Comparison of ENCODE assay signal across 19 mouse cellular contexts in genomic region chr5:124480119-124480518, GRCm38 (mm10). TPM values are rescaled to one million over a fixed set of nuclear protein-coding genes. Genes with fewer than 3 reads are reported as not detected.
DNase-seq lines count a peak whose midpoint lies in the region; ATAC-seq and TF ChIP-seq lines count a peak whose summit lies in the region.
"Had no signal": no experiment of that assay in that cellular context is flagged by ENCODE, and none has a peak within 500 bp of the region (broad histone marks: within the 10 kb centered on the region; RNA-seq: fewer than 3 reads in every experiment).

No protein-coding gene starts in this region.

- H3K9ac ChIP-seq in heart, embryonic 15.5 days: no peak overlapping the region
- H3K9ac ChIP-seq: heart, embryonic 13.5 days; hindbrain, embryonic 13.5 days; intestine, embryonic 15.5 days; liver, embryonic 14.5 days had no signal

- ATAC-seq in heart, embryonic 15.5 days (replicated peaks; ENCODE audit: insufficient number of reproducible peaks, insufficient read depth, low FRiP score, low read depth): no peak
- ATAC-seq: forebrain, embryonic 14.5 days; intestine, embryonic 15.5 days had no signal

- 49% methylated on average over 4 of the region's 4 CpGs for WGBS in heart, embryonic 15.5 days
- 66% methylated on average over 4 of the region's 4 CpGs for WGBS in kidney, adult 2 months

- H3K4me1 ChIP-seq in heart, embryonic 15.5 days (replicated peaks): peaks cover 24% of the 10 kb centered on the region
- peaks cover 32% of the 10 kb centered on the region for H3K4me1 ChIP-seq in bone marrow macrophage, adult 2 months (ENCODE audit: control insufficient read depth, insufficient read depth, low read length)
- H3K4me1 ChIP-seq in kidney, adult 2 months (ENCODE audit: control insufficient read depth, insufficient read depth, low read length): peaks cover 8% of the 10 kb centered on the region; the same call in 1 of the 2 replicates

- no peaks in the 10 kb centered on the region for H3K9me3 ChIP-seq in heart, embryonic 15.5 days (replicated peaks)
- H3K9me3 ChIP-seq: G1E; heart, embryonic 13.5 days; hindbrain, embryonic 13.5 days; intestine, embryonic 15.5 days; midbrain, embryonic 10.5 days had no signal

- no peaks in the 10 kb centered on the region for H3K36me3 ChIP-seq in heart, embryonic 15.5 days
- no peaks in the 10 kb centered on the region for H3K36me3 ChIP-seq in splenic B cell, adult 2 months (ENCODE audit: control insufficient read depth, insufficient read depth, low read length, poor library complexity, severe bottlenecking)
- H3K36me3 ChIP-seq in kidney, adult 2 months (ENCODE audit: control insufficient read depth, insufficient read depth, low read length): no peaks in the 10 kb centered on the region
- H3K36me3 ChIP-seq: heart, embryonic 13.5 days; hindbrain, embryonic 13.5 days; intestine, embryonic 15.5 days; midbrain, embryonic 10.5 days had no signal

- peak overlapping the region; percentile 10; the same call in 1 of the 2 replicates for H3K27ac ChIP-seq in heart, embryonic 15.5 days
- H3K27ac ChIP-seq in bone marrow macrophage, adult 2 months (ENCODE audit: insufficient read depth, low read depth, low read length): peak overlapping the region; percentile 92
- no peak overlapping the region for H3K27ac ChIP-seq in kidney, adult 2 months (ENCODE audit: insufficient read depth, low read depth, low read length)
- H3K27ac ChIP-seq: heart, embryonic 13.5 days; hindbrain, embryonic 13.5 days; intestine, embryonic 15.5 days; kidney, postnatal 0 days; liver, embryonic 14.5 days; midbrain, embryonic 10.5 days had no signal

- DNase-seq in heart, postnatal 10 days: no peak
- DNase-seq in spleen, postnatal 36 days (ENCODE audit: low spot score in 2 of 2): peak; percentile 49 to 53
- no peak for DNase-seq in spleen, postnatal 10 days (ENCODE audit: low spot score in 2 of 2)
- DNase-seq in splenic B cell, adult 2 months (ENCODE audit: low read depth, low spot score): peak; percentile 88
- no peak for DNase-seq in kidney, adult 2 months
- DNase-seq: cerebellum, adult 11-12 months; layer of hippocampus, postnatal 36 days; thymus, postnatal 14 days had no signal

- TF ChIP-seq CTCF in bone marrow macrophage, adult 2 months (IDR thresholded peaks at IDR 0.05; ENCODE audit: low read depth, low read length): no peak
- TF ChIP-seq CTCF in kidney, adult 2 months (conservative IDR thresholded peaks at IDR 0.05; ENCODE audit: insufficient read depth, insufficient read length, low read depth, low read length): no peak

- TF ChIP-seq POLR2A in bone marrow macrophage, adult 2 months (IDR thresholded peaks at IDR 0.05; ENCODE audit: borderline replicate concordance, low read depth, low read length): no peak
- no peak for TF ChIP-seq POLR2A in kidney, adult 2 months (IDR thresholded peaks at IDR 0.05; ENCODE audit: low read depth, low read length)

- intact Hi-C loops in heart, postnatal 10 days (cut with DNase I): no loop called here

- no peaks in the 10 kb centered on the region for H3K27me3 ChIP-seq in heart, embryonic 15.5 days
- H3K27me3 ChIP-seq in splenic B cell, adult 2 months (ENCODE audit: control insufficient read depth, insufficient read depth, low read length, poor library complexity, severe bottlenecking): no peaks in the 10 kb centered on the region
- H3K27me3 ChIP-seq in kidney, adult 2 months (replicated peaks; ENCODE audit: control insufficient read depth, insufficient read depth, low read length): no peaks in the 10 kb centered on the region
- H3K27me3 ChIP-seq: heart, embryonic 13.5 days; hindbrain, embryonic 13.5 days; intestine, embryonic 15.5 days had no signal

- H3K4me3 ChIP-seq in heart, embryonic 15.5 days: no peak overlapping the region
- H3K4me3 ChIP-seq in bone marrow macrophage, adult 2 months (ENCODE audit: insufficient read depth, low read length): peak overlapping the region; percentile 30
- H3K4me3 ChIP-seq in kidney, adult 2 months (ENCODE audit: insufficient read depth, low read depth, low read length): no peak overlapping the region
- H3K4me3 ChIP-seq: erythroblast, embryonic 14.5 days; heart, embryonic 13.5 days; hindbrain, embryonic 13.5 days; intestine, embryonic 15.5 days; midbrain, embryonic 10.5 days had no signal

- no peak overlapping the region for H3K4me2 ChIP-seq in heart, embryonic 15.5 days
- H3K4me2 ChIP-seq: heart, embryonic 13.5 days; hindbrain, embryonic 13.5 days; intestine, embryonic 15.5 days had no signal

RNA-seq across cellular contexts. Expression of gene Rilpl2, which starts 2.0 kb away (rescaled TPM):
- 15.0 and 20.9 TPM in 2 replicates for polyA plus RNA-seq in heart, embryonic 15.5 days (2015; fragmentation: Nextera tagmentation; extraction: Ambion mirVana)
- 10 to 100 TPM; 11.0 to 11.4 TPM for total RNA-seq in heart, postnatal 10 days (2021)
- 106 and 113 TPM in 2 replicates for polyA plus RNA-seq in bone marrow macrophage, adult 2 months (2012; ENCODE audit: insufficient read depth, insufficient read length, missing spikeins)
- polyA plus RNA-seq in kidney, adult 2 months (2012; rRNA removed): 44.3 and 46.3 TPM in 2 replicates

RNA-seq across cellular contexts. Expression of gene Snrnp35, which starts 2.8 kb away (rescaled TPM):
- 19.2 and 20.7 TPM in 2 replicates for polyA plus RNA-seq in heart, embryonic 15.5 days (2015; fragmentation: Nextera tagmentation; extraction: Ambion mirVana)
- total RNA-seq in heart, postnatal 10 days (2021): 10 to 100 TPM; 14.2 to 16.0 TPM
- 20.5 and 21.6 TPM in 2 replicates for polyA plus RNA-seq in bone marrow macrophage, adult 2 months (2012; ENCODE audit: insufficient read depth, insufficient read length, missing spikeins)
- polyA plus RNA-seq in kidney, adult 2 months (2012; rRNA removed): 4.3 and 5.9 TPM in 2 replicates

RNA-seq across cellular contexts. Expression of gene Kmt5a, which starts 40.4 kb away (rescaled TPM):
- polyA plus RNA-seq in heart, embryonic 15.5 days (2015; fragmentation: Nextera tagmentation; extraction: Ambion mirVana): 63.3 and 74.6 TPM in 2 replicates
- total RNA-seq in heart, postnatal 10 days (2021): 100 to 1,000 TPM; 146 to 153 TPM
- 49.2 and 58.6 TPM in 2 replicates for polyA plus RNA-seq in bone marrow macrophage, adult 2 months (2012; ENCODE audit: insufficient read depth, insufficient read length, missing spikeins)
- 75.9 and 81.1 TPM in 2 replicates for polyA plus RNA-seq in kidney, adult 2 months (2012; rRNA removed)

RNA-seq across cellular contexts. Expression of gene Rilpl1, which starts 51.1 kb away (rescaled TPM):
- 26.5 and 27.8 TPM in 2 replicates for polyA plus RNA-seq in heart, embryonic 15.5 days (2015; fragmentation: Nextera tagmentation; extraction: Ambion mirVana)
- 100 to 1,000 TPM; 111 to 115 TPM for total RNA-seq in heart, postnatal 10 days (2021)
- polyA plus RNA-seq in bone marrow macrophage, adult 2 months (2012; ENCODE audit: insufficient read depth, insufficient read length, missing spikeins): 2.4 and 2.8 TPM in 2 replicates
- polyA plus RNA-seq in kidney, adult 2 months (2012; rRNA removed): 10.4 and 12.5 TPM in 2 replicates

RNA-seq across cellular contexts. Expression of gene Sbno1, which starts 54.3 kb away (rescaled TPM):
- 57.8 and 65.5 TPM in 2 replicates for polyA plus RNA-seq in heart, embryonic 15.5 days (2015; fragmentation: Nextera tagmentation; extraction: Ambion mirVana)
- 10 to 100 TPM; 69.2 to 77.6 TPM for total RNA-seq in heart, postnatal 10 days (2021)
- 57.5 and 59.2 TPM in 2 replicates for polyA plus RNA-seq in bone marrow macrophage, adult 2 months (2012; ENCODE audit: insufficient read depth, insufficient read length, missing spikeins)
- polyA plus RNA-seq in kidney, adult 2 months (2012; rRNA removed): 16.7 and 20.8 TPM in 2 replicates

Comparison
In these comparisons a context has a peak if more than half of its experiments do, and no peak if none do; other contexts are left out.
1. DNase-seq: peak in spleen, postnatal 36 days (2 of 2) and splenic B cell, adult 2 months (single experiment); none in heart, postnatal 10 days (0 of 2), spleen, postnatal 10 days (0 of 2) and kidney, adult 2 months (single experiment).